Mouse (Mus musculus): Measurements from ENCODE around the gene Zfp593. TPM values are rescaled to one million over a fixed set of nuclear protein-coding genes. Genes with fewer than 3 reads are reported as not detected.
"Not testable (repeated sequence)": the region's sequence is repeated elsewhere in the genome, so short reads cannot be mapped to it uniquely, and the experiment has no call there.

The Zfp593 gene
- polyA plus RNA-seq, 1 experiment, result 6.0 TPM

DNA sequence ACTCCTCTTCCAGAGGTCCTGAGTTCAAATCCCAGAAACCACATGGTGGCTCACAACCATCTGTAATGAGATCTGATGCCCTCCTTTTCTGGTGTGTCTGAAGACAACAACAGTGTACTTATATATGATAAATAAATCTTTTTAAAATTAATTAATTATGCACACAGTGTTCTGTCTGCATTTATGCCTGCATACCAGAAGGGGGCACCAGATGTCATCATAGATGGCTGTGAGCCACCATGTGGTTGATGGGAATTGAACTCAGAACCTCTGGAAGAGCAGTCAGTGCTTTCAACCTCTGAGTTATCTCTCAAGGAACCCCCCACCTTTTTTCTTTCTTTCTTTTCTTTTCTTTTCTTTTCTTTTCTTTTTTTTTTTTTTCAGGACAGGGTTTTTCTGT lies 24.2 kb upstream of the Zfp593 start:
- H3K4me3 ChIP-seq (ENCODE audit: insufficient read depth, low read depth, low read length); H3K27ac ChIP-seq (ENCODE audit: insufficient read depth, low read depth, low read length); DNase-seq; H3K36me3 ChIP-seq (ENCODE audit: control insufficient read depth, insufficient read depth, low read length); H3K4me1 ChIP-seq (ENCODE audit: control insufficient read depth, insufficient read depth, low read length); H3K27me3 ChIP-seq (replicated peaks; ENCODE audit: control insufficient read depth, insufficient read depth, low read length): not testable (repeated sequence)
- 0 out of 2 replicates have a peak, but pooled peaks have one; percentile 29 for TF ChIP-seq CTCF (conservative IDR thresholded peaks at IDR 0.05; ENCODE audit: insufficient read depth, insufficient read length, low read depth, low read length)

DNA sequence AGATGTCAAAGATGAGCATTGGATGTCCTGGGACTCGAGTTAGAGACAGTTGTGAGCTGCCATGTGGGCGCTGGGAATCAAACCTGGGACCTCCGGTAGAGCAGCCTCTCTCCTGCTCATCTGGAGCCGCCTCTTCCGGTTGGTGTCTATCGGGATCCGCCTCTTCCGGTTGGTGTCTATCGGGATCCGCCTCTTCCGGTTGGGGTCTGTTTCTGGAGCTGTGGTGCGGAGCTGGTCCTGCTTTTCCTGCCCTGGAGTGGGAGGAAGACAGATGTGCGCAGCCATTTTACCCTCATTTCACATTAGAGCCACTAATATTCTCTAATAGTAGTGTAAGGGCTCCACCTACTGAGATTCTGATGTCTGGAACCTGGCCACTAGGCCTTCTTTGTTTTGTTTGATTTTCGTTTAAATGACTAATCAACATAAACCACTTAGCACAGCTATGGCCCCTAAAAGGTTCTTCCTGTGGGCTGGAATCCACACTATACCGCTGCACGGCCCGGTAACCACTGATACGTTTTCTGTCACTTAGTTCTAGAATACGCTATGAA lies 22.8 kb upstream of the Zfp593 start:
- no peak for TF ChIP-seq CTCF (conservative IDR thresholded peaks at IDR 0.05; ENCODE audit: insufficient read depth, insufficient read length, low read depth, low read length)
- no peak for TF ChIP-seq POLR2A (IDR thresholded peaks at IDR 0.05; ENCODE audit: low read depth, low read length)
- no peaks in the 10 kb centered on the region for H3K4me1 ChIP-seq (ENCODE audit: control insufficient read depth, insufficient read depth, low read length)
- 73% methylated on average over 19 of the region's 19 CpGs for WGBS
- DNase-seq, result peak; percentile 47
- no peaks in the 10 kb centered on the region for H3K27me3 ChIP-seq (replicated peaks; ENCODE audit: control insufficient read depth, insufficient read depth, low read length)
- no peak overlapping the region for H3K4me3 ChIP-seq (ENCODE audit: insufficient read depth, low read depth, low read length)
- H3K36me3 ChIP-seq (ENCODE audit: control insufficient read depth, insufficient read depth, low read length), result no peaks in the 10 kb centered on the region
- H3K27ac ChIP-seq (ENCODE audit: insufficient read depth, low read depth, low read length), result no peak overlapping the region

DNA sequence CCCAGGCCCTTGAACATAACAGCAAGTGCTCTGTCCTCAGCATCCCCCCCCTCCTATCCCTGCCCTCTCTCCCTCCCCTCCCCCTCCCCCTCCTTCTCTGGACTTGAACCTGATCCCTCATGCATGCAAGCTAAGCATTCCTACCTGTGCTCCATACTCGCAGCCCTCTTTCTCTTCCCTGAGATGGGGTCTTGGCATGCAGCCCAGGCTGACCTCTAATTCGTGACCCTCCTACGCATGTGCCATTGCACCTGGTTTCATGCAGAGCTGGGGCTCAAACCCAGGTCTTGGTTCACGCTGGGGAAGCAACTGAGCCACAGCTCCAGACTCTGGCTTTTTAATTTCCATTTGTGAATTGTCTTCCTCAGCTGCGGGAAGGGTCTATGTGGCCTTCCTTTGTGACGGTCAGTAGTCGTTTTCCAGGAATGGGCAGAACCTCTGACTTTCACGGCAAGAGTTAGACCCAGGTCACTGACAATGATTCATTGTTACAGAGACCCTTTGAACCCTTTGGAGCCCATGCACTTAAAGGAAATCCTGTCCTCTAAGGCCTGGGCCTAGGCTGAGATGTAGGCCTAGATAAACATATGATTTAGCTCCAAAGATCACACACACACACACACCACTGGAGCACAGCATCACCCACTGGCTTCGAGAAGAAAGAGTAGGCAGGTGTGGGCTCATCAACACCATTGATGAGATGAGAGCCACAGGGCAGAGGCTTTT lies 20.6 kb upstream of the Zfp593 start:
- DNase-seq, result peak; percentile 69
- Histone ChIP-seq H3K36me3 (ENCODE audit: control insufficient read depth, insufficient read depth, low read length) (no peaks in the 10 kb centered on the region), H3K4me3 (ENCODE audit: insufficient read depth, low read depth, low read length) (no peak overlapping the region), H3K27me3 (replicated peaks; ENCODE audit: control insufficient read depth, insufficient read depth, low read length) (no peaks in the 10 kb centered on the region), H3K27ac (ENCODE audit: insufficient read depth, low read depth, low read length) (no peak overlapping the region), H3K4me1 (ENCODE audit: control insufficient read depth, insufficient read depth, low read length) (no peaks in the 10 kb centered on the region)
- TF ChIP-seq CTCF (conservative IDR thresholded peaks at IDR 0.05; ENCODE audit: insufficient read depth, insufficient read length, low read depth, low read length) (no peak), POLR2A (IDR thresholded peaks at IDR 0.05; ENCODE audit: low read depth, low read length) (no peak)
- 46% methylated on average over 9 of the region's 9 CpGs for WGBS

DNA sequence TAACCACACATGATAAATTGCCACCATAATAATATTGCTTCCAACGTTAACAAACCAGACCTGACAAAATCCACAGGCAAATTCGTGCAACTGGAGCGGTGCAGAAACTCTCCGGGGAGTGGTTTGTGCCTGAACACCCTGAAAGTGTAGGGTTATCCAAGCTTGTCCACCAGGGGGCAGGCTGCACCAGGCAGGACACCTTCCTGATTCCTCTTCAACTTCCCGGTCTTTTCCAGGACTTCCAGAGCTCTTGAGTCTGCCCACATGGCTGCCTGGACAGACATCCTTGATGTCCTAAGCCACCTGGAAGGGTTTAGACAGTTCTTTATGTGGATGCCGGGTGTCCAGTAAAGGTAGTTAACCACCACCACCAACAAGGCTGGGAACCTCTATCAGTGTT lies 17.8 kb upstream of the Zfp593 start:
- no peaks in the 10 kb centered on the region for H3K27me3 ChIP-seq (replicated peaks; ENCODE audit: control insufficient read depth, insufficient read depth, low read length)
- no peak overlapping the region for H3K27ac ChIP-seq (ENCODE audit: insufficient read depth, low read depth, low read length)
- peak; percentile 76 for DNase-seq
- 26% methylated on average over 6 of the region's 6 CpGs for WGBS
- no peak for TF ChIP-seq POLR2A (IDR thresholded peaks at IDR 0.05; ENCODE audit: low read depth, low read length)
- TF ChIP-seq CTCF (conservative IDR thresholded peaks at IDR 0.05; ENCODE audit: insufficient read depth, insufficient read length, low read depth, low read length), result peak; percentile 88
- H3K4me1 ChIP-seq (ENCODE audit: control insufficient read depth, insufficient read depth, low read length), result no peaks in the 10 kb centered on the region
- no peaks in the 10 kb centered on the region for H3K36me3 ChIP-seq (ENCODE audit: control insufficient read depth, insufficient read depth, low read length)
- no peak overlapping the region for H3K4me3 ChIP-seq (ENCODE audit: insufficient read depth, low read depth, low read length)

DNA sequence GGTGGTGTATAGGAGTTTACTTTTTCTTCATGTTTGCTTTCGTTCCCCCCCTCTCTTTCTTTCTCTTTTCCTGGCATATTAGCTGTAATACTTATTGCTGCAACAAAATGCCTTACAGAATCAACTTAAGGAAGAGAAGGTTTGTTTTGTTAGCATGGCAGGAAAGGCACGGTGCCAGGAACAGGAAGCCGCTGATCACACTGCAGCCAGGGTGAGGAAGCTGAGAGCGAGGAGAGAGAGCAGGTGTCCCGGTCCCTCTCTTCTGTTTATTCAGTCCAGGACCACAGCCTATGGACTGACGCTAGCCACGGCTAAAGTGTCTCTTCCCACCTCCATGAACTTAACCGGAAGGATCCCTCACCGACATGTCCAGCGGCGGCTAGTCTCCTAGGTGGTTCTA lies 13.0 kb upstream of the Zfp593 start:
- H3K4me3 ChIP-seq (ENCODE audit: insufficient read depth, low read depth, low read length), result no peak overlapping the region
- peak; percentile 38 for DNase-seq
- no peak for TF ChIP-seq CTCF (conservative IDR thresholded peaks at IDR 0.05; ENCODE audit: insufficient read depth, insufficient read length, low read depth, low read length)
- TF ChIP-seq POLR2A (IDR thresholded peaks at IDR 0.05; ENCODE audit: low read depth, low read length), result no peak
- no peak overlapping the region for H3K27ac ChIP-seq (ENCODE audit: insufficient read depth, low read depth, low read length)
- 0 out of 2 replicates have a peak, but pooled peaks cover 3% of the 10 kb centered on the region for H3K4me1 ChIP-seq (ENCODE audit: control insufficient read depth, insufficient read depth, low read length)
- no peaks in the 10 kb centered on the region for H3K27me3 ChIP-seq (replicated peaks; ENCODE audit: control insufficient read depth, insufficient read depth, low read length)
- 41% methylated on average over 11 of the region's 11 CpGs for WGBS
- no peaks in the 10 kb centered on the region for H3K36me3 ChIP-seq (ENCODE audit: control insufficient read depth, insufficient read depth, low read length)

DNA sequence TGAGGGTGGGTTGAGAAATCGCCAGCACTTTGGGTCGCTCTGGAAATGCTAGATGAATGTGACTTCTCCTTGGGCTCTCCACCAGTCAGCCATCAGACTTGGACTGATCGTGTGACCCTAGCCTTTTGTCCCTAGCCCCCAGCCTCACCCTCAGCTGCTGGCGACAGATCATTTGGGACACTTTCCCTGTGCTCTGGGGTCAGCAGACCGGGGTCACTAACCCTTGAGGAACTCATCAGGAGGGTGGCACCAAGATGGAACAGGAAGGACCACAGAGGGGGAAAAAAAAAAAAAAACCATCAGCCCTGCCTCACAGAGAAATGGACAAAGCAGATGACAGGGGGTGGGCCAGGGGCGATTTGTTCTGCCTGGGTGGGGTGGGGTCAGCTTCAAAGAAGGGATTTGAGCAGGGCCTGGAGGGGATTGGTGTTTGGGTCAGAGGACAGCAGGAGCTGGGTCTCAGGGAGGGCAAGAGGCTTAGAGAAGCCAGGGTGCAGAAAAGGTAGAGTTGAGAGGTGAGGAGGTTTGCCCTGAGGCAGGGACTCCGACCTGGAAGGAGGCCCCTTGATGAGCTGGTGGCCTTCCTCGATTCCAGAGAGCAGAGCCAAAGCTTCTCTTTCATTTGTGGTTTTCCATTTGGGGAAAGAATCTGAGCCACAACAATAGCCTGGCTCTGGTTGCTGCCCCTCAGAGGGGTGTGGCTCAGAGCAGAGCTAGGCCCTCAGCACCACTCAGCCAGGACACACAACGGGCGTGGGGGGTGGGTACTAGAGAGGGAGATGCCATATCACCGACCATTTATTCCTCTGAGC lies 12.0 kb upstream of the Zfp593 start:
- WGBS, result 57% methylated on average over 11 of the region's 11 CpGs
- peak overlapping the region; percentile 63 for H3K27ac ChIP-seq (ENCODE audit: insufficient read depth, low read depth, low read length)
- TF ChIP-seq POLR2A (IDR thresholded peaks at IDR 0.05; ENCODE audit: low read depth, low read length) (no peak), CTCF (conservative IDR thresholded peaks at IDR 0.05; ENCODE audit: insufficient read depth, insufficient read length, low read depth, low read length) (no peak)
- 0 out of 2 replicates have a peak, but pooled peaks cover 3% of the 10 kb centered on the region for H3K4me1 ChIP-seq (ENCODE audit: control insufficient read depth, insufficient read depth, low read length)
- peak; percentile 51 for DNase-seq
- H3K27me3 ChIP-seq (replicated peaks; ENCODE audit: control insufficient read depth, insufficient read depth, low read length), result no peaks in the 10 kb centered on the region
- H3K4me3 ChIP-seq (ENCODE audit: insufficient read depth, low read depth, low read length), result no peak overlapping the region
- no peaks in the 10 kb centered on the region for H3K36me3 ChIP-seq (ENCODE audit: control insufficient read depth, insufficient read depth, low read length)

Data from kidney, adult 2 months (tissue).